Mouse (Mus musculus): ENCODE measurements around the gene Rarres1. TPM values are rescaled to one million over a fixed set of nuclear protein-coding genes. Genes with fewer than 3 reads are reported as not detected.
A peak's percentile ranks its signal among the peaks of the same experiment; 100 is the strongest.

The Rarres1 gene
- polyA plus RNA-seq, 1 experiment from 2014 or later: 4.3 TPM

GRCm38 (mm10) chr3:67514801-67515273 lies 486 bp downstream of the Rarres1 start:
- peaks cover 43% of the 10 kb centered on the region for H3K27me3 ChIP-seq (replicated peaks; ENCODE audit: low read depth, poor library complexity, severe bottlenecking)
- peaks cover 11% of the 10 kb centered on the region for H3K4me1 ChIP-seq
- DNase-seq (ENCODE audit: low spot score): no peak
- H3K36me3 ChIP-seq (replicated peaks): no peaks in the 10 kb centered on the region
- peak overlapping the region; percentile 57 for H3K27ac ChIP-seq (replicated peaks)
- WGBS: 8% methylated on average over 40 of the region's 40 CpGs
- H3K9me3 ChIP-seq: no peaks in the 10 kb centered on the region
- H3K4me3 ChIP-seq: peak overlapping the region; percentile 72

- H3K27me3 ChIP-seq (replicated peaks; ENCODE audit: low read depth, poor library complexity, severe bottlenecking): peaks cover 43% of the 10 kb centered on the region
- no peak overlapping the region for H3K27ac ChIP-seq (replicated peaks)
- peak; percentile 74 for DNase-seq (ENCODE audit: low spot score)
- no peaks in the 10 kb centered on the region for H3K36me3 ChIP-seq (replicated peaks)
- no peak overlapping the region for H3K4me3 ChIP-seq
- 4% methylated on average over 5 of the region's 5 CpGs for whole genome bisulfite sequencing
- peaks cover 11% of the 10 kb centered on the region for H3K4me1 ChIP-seq
- H3K9me3 ChIP-seq: no peaks in the 10 kb centered on the region
These were observed 2.5 kb downstream of the Rarres1 start for GRCm38 (mm10) chr3:67512807-67513206.

- Histone ChIP-seq H3K9me3 (no peaks in the 10 kb centered on the region), H3K27me3 (replicated peaks; ENCODE audit: low read depth, poor library complexity, severe bottlenecking) (peaks cover 5% of the 10 kb centered on the region), H3K36me3 (replicated peaks) (no peaks in the 10 kb centered on the region), H3K27ac (replicated peaks) (no peak overlapping the region), H3K4me3 (no peak overlapping the region), H3K4me1 (peaks cover 8% of the 10 kb centered on the region)
- no peak for DNase-seq (ENCODE audit: low spot score)
- WGBS: 86% methylated on average over 10 of the region's 10 CpGs
These were observed 7.0 kb downstream of the Rarres1 start for GRCm38 (mm10) chr3:67508216-67508892.

GRCm38 (mm10) chr3:67505286-67505685 lies 10.0 kb downstream of the Rarres1 start:
- Histone ChIP-seq H3K4me3 (no peak overlapping the region), H3K27ac (replicated peaks) (no peak overlapping the region), H3K27me3 (replicated peaks; ENCODE audit: low read depth, poor library complexity, severe bottlenecking) (no peaks in the 10 kb centered on the region), H3K4me1 (peaks cover 10% of the 10 kb centered on the region), H3K9me3 (no peaks in the 10 kb centered on the region), H3K36me3 (replicated peaks) (no peaks in the 10 kb centered on the region)
- WGBS: 88% methylated on average over 2 of the region's 2 CpGs
- DNase-seq (ENCODE audit: low spot score): no peak

GRCm38 (mm10) chr3:67503878-67504277 lies 11.4 kb downstream of the Rarres1 start:
- peak; percentile 14 for DNase-seq (ENCODE audit: low spot score)
- WGBS: 4% methylated on average over 3 of the region's 3 CpGs
- 0 out of 2 replicates have a peak, but pooled peaks cover 3% of the 10 kb centered on the region for H3K9me3 ChIP-seq

GRCm38 (mm10) chr3:67499406-67499791 lies 15.9 kb downstream of the Rarres1 start:
- 89% methylated on average over 4 of the region's 4 CpGs for WGBS
- DNase-seq (ENCODE audit: low spot score): no peak
- peaks cover 10% of the 10 kb centered on the region for H3K4me1 ChIP-seq

More at GRCm38 (mm10) chr3:67503878-67504277, 11.4 kb downstream of the Rarres1 start:
- Histone ChIP-seq H3K27ac (replicated peaks) (no peak overlapping the region), H3K36me3 (replicated peaks) (no peaks in the 10 kb centered on the region), H3K27me3 (replicated peaks; ENCODE audit: low read depth, poor library complexity, severe bottlenecking) (no peaks in the 10 kb centered on the region), H3K4me1 (peaks cover 10% of the 10 kb centered on the region), H3K4me3 (no peak overlapping the region)

GRCm38 (mm10) chr3:67498773-67499405 lies 16.4 kb downstream of the Rarres1 start:
- 93% methylated on average over 8 of the region's 8 CpGs for WGBS
- DNase-seq (ENCODE audit: low spot score): no peak
- no peaks in the 10 kb centered on the region for H3K27me3 ChIP-seq (replicated peaks; ENCODE audit: low read depth, poor library complexity, severe bottlenecking)
- H3K4me3 ChIP-seq: no peak overlapping the region
- no peaks in the 10 kb centered on the region for H3K36me3 ChIP-seq (replicated peaks)
- peaks cover 7% of the 10 kb centered on the region for H3K4me1 ChIP-seq
- H3K9me3 ChIP-seq: 0 out of 2 replicates have a peak, but pooled peaks cover 6% of the 10 kb centered on the region
- no peak overlapping the region for H3K27ac ChIP-seq (replicated peaks)

More at GRCm38 (mm10) chr3:67499406-67499791, 15.9 kb downstream of the Rarres1 start:
- Histone ChIP-seq H3K9me3 (0 out of 2 replicates have a peak, but pooled peaks cover 6% of the 10 kb centered on the region), H3K27me3 (replicated peaks; ENCODE audit: low read depth, poor library complexity, severe bottlenecking) (no peaks in the 10 kb centered on the region), H3K27ac (replicated peaks) (no peak overlapping the region), H3K4me3 (no peak overlapping the region), H3K36me3 (replicated peaks) (no peaks in the 10 kb centered on the region)

GRCm38 (mm10) chr3:67497998-67498397 lies 17.3 kb downstream of the Rarres1 start:
- DNase-seq (ENCODE audit: low spot score): no peak
- Histone ChIP-seq H3K27ac (replicated peaks) (no peak overlapping the region), H3K4me1 (peaks cover 7% of the 10 kb centered on the region), H3K4me3 (no peak overlapping the region), H3K9me3 (0 out of 2 replicates have a peak, but pooled peaks cover 6% of the 10 kb centered on the region), H3K27me3 (replicated peaks; ENCODE audit: low read depth, poor library complexity, severe bottlenecking) (no peaks in the 10 kb centered on the region), H3K36me3 (replicated peaks) (no peaks in the 10 kb centered on the region)
- WGBS: 84% methylated on average over 2 of the region's 2 CpGs

GRCm38 (mm10) chr3:67496310-67496709 lies 19.0 kb downstream of the Rarres1 start:
- WGBS: 86% methylated on average over 10 of the region's 10 CpGs
- no peak overlapping the region for H3K4me3 ChIP-seq
- no peak overlapping the region for H3K27ac ChIP-seq (replicated peaks)

GRCm38 (mm10) chr3:67493132-67493531 lies 22.2 kb downstream of the Rarres1 start:
- Histone ChIP-seq H3K36me3 (replicated peaks) (no peaks in the 10 kb centered on the region), H3K27ac (replicated peaks) (no peak overlapping the region), H3K27me3 (replicated peaks; ENCODE audit: low read depth, poor library complexity, severe bottlenecking) (no peaks in the 10 kb centered on the region), H3K4me3 (no peak overlapping the region), H3K4me1 (peaks cover 9% of the 10 kb centered on the region), H3K9me3 (no peaks in the 10 kb centered on the region)
- DNase-seq (ENCODE audit: low spot score): no peak
- WGBS: 83% methylated on average over 8 of the region's 8 CpGs

More at GRCm38 (mm10) chr3:67496310-67496709, 19.0 kb downstream of the Rarres1 start:
- H3K4me1 ChIP-seq: peaks cover 9% of the 10 kb centered on the region
- H3K9me3 ChIP-seq: 0 out of 2 replicates have a peak, but pooled peaks cover 6% of the 10 kb centered on the region
- H3K36me3 ChIP-seq (replicated peaks): no peaks in the 10 kb centered on the region
- DNase-seq (ENCODE audit: low spot score): no peak
- H3K27me3 ChIP-seq (replicated peaks; ENCODE audit: low read depth, poor library complexity, severe bottlenecking): no peaks in the 10 kb centered on the region

GRCm38 (mm10) chr3:67492086-67492869 lies 23.0 kb downstream of the Rarres1 start:
- peaks cover 9% of the 10 kb centered on the region for H3K4me1 ChIP-seq
- H3K9me3 ChIP-seq: no peaks in the 10 kb centered on the region
- H3K4me3 ChIP-seq: no peak overlapping the region
- 82% methylated on average over 8 of the region's 8 CpGs for WGBS
- no peaks in the 10 kb centered on the region for H3K27me3 ChIP-seq (replicated peaks; ENCODE audit: low read depth, poor library complexity, severe bottlenecking)
- H3K36me3 ChIP-seq (replicated peaks): no peaks in the 10 kb centered on the region
- no peak for DNase-seq (ENCODE audit: low spot score)
- H3K27ac ChIP-seq (replicated peaks): no peak overlapping the region

- no peak for DNase-seq (ENCODE audit: low spot score)
- Histone ChIP-seq H3K4me1 (peaks cover 9% of the 10 kb centered on the region), H3K27ac (replicated peaks) (no peak overlapping the region), H3K4me3 (no peak overlapping the region), H3K27me3 (replicated peaks; ENCODE audit: low read depth, poor library complexity, severe bottlenecking) (no peaks in the 10 kb centered on the region), H3K36me3 (replicated peaks) (no peaks in the 10 kb centered on the region), H3K9me3 (no peaks in the 10 kb centered on the region)
- WGBS: 62% methylated on average over 4 of the region's 4 CpGs
These were observed 25.2 kb downstream of the Rarres1 start for GRCm38 (mm10) chr3:67490156-67490555.

Measured in embryonic facial prominence, embryonic 10.5 days (tissue).